Mouse (Mus musculus) stomach, postnatal 0 days (tissue): Measurements from ENCODE around the gene Rad51c.

Experiments used
- CTCF ChIP-seq: IDR thresholded peaks from 2 replicates; pipeline ENCODE4 v1.5.1; 2016; ENCODE audit warnings: antibody characterized with exemption, low read depth, mild to moderate bottlenecking, moderate library complexity
- EP300 ChIP-seq: optimal IDR thresholded peaks from 2 replicates; pipeline ENCODE3; 2016; ENCODE audit warnings: antibody characterized with exemption

- TF ChIP-seq CTCF (no peak), EP300 (no peak)
Observed at GRCm38 (mm10) chr11:87385676-87386075, 19.1 kb downstream of the Rad51c start.
